Mouse (Mus musculus) stomach, embryonic 15.5 days (tissue): ENCODE data around the gene Lmna. TPM values are rescaled to one million over a fixed set of nuclear protein-coding genes. Genes with fewer than 3 reads are reported as not detected.

ENCODE experiments used
- ATAC-seq: fragments of 200-750 bp; cut with Nextera tagmentation; 2 replicates; pipeline ENCODE4 v1.8.0; 2017; ENCODE audit warnings: low read depth, moderate number of reproducible peaks, moderate TSS enrichment; ENCODE audit not compliant: insufficient read depth, low FRiP score
- H3K27ac ChIP-seq: fragments of 300-500 bp; sonication (generic); 2 replicates; pipeline ENCODE4 v1.5.1; 2015; ENCODE audit warnings: mild to moderate bottlenecking, inconsistent platforms
- H3K27me3 ChIP-seq: fragments of 300-500 bp; sonication (generic); replicated peaks from 2 replicates; pipeline ENCODE4 v1.6.1; 2015; ENCODE audit warnings: inconsistent platforms
- H3K36me3 ChIP-seq: fragments of 300-500 bp; sonication (generic); 2 replicates; pipeline ENCODE4 v1.6.1; 2015; ENCODE audit warnings: inconsistent platforms
- H3K4me1 ChIP-seq: fragments of 300-500 bp; sonication (generic); 2 replicates; pipeline ENCODE4 v1.6.1; 2015; ENCODE audit warnings: inconsistent platforms
- H3K4me2 ChIP-seq: fragments of 300-500 bp; sonication (generic); 2 replicates; pipeline ENCODE4 v1.6.1; 2015; ENCODE audit warnings: mild to moderate bottlenecking, inconsistent platforms
- H3K4me3 ChIP-seq: fragments of 300-500 bp; sonication (generic); replicated peaks from 2 replicates; pipeline ENCODE4 v1.5.1; 2015; ENCODE audit warnings: inconsistent platforms
- H3K9ac ChIP-seq: fragments of 300-500 bp; sonication (generic); 2 replicates; pipeline ENCODE4 v1.6.1; 2015; ENCODE audit warnings: inconsistent platforms
- H3K9me3 ChIP-seq: fragments of 300-500 bp; sonication (generic); 2 replicates; pipeline ENCODE4 v1.6.1; 2016; ENCODE audit warnings: inconsistent platforms
- WGBS: fragments of 180-500 bp; shearing (Covaris S2); methylation state at CpG from one replicate; pipeline ENCODE4 v1.1.7; 2015; 5-methylcytosine and 5-hydroxymethylcytosine counted together
- polyA plus RNA-seq: library from polyadenylated mRNA; unstranded; fragments of >200 nt; fragmentation: Nextera tagmentation; extraction: Ambion mirVana; gene quantifications from 2 replicates; pipeline ENCODE4 v1.2.1, GENCODE M21; 2015

Lmna gene
- polyA plus RNA-seq, 1 experiment from 2014 or later, result 214 TPM

DNA sequence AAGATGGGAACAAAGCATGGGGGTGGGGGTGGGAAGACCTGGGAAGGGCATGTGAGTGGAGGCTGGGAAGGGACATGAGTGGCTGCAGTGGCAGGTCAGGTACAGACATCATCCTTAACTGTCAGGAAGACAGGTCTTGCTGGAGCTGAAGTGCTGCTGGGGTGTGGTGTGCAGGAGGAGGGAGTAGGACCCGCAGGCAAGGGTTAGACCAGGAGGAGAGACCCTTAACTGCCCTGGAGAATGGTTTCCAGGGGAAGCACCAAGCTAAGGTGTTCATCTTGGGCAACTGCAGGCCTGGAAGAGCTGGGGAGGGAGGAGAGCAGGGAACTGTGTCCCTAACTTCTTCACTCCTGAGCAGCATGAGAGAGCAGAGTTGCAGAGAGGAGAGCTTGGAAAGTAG, 22.4 kb downstream of the Lmna start:
- no peak overlapping the region for H3K27ac ChIP-seq
- H3K9me3 ChIP-seq, result no peaks in the 10 kb centered on the region
- peaks cover 28% of the 10 kb centered on the region for H3K36me3 ChIP-seq
- WGBS, result 68% methylated on average over 1 of the region's 1 CpGs
- H3K4me3 ChIP-seq, result no peak overlapping the region
- H3K27me3 ChIP-seq, result 0 out of 2 replicates have a peak, but pooled peaks cover 7% of the 10 kb centered on the region
- H3K4me2 ChIP-seq, result no peak overlapping the region
- no peak for ATAC-seq
- no peak overlapping the region for H3K9ac ChIP-seq
- peaks cover 44% of the 10 kb centered on the region for H3K4me1 ChIP-seq

GRCm38 (mm10) chr3:88486887-88487286, 22.9 kb downstream of the Lmna start:
- 80% methylated on average over 4 of the region's 4 CpGs for WGBS
- H3K27me3 ChIP-seq, result 0 out of 2 replicates have a peak, but pooled peaks cover 7% of the 10 kb centered on the region

DNA sequence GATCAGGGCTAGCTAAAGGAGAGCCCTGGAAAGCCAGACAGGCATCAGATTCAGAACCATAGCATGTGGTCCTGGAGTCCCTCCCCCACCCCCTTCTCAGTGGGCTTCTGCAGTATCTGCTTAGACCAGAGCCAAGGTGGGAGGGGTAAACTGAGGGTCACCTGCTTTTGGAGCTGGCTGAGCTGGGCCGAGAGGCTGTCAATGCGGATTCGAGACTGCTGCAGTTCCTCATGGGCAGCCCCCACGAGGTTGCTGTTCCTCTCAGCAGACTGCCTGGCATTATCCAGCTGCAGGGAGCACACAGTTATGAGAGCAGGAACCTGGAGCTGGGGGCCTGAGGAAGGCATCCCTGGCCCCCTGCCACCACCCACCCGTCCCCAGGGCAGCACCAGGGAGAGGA, 23.7 kb downstream of the Lmna start:
- Histone ChIP-seq H3K4me3 (no peak overlapping the region), H3K27ac (no peak overlapping the region), H3K4me2 (no peak overlapping the region), H3K4me1 (peaks cover 39% of the 10 kb centered on the region), H3K9me3 (no peaks in the 10 kb centered on the region), H3K9ac (no peak overlapping the region), H3K27me3 (0 out of 2 replicates have a peak, but pooled peaks cover 7% of the 10 kb centered on the region), H3K36me3 (peaks cover 34% of the 10 kb centered on the region)
- WGBS, result 83% methylated on average over 5 of the region's 5 CpGs
- ATAC-seq, result no peak

More at GRCm38 (mm10) chr3:88486887-88487286, 22.9 kb downstream of the Lmna start:
- Histone ChIP-seq H3K4me1 (peaks cover 42% of the 10 kb centered on the region), H3K4me3 (no peak overlapping the region), H3K27ac (no peak overlapping the region), H3K9me3 (no peaks in the 10 kb centered on the region), H3K36me3 (peaks cover 33% of the 10 kb centered on the region), H3K4me2 (no peak overlapping the region), H3K9ac (no peak overlapping the region)
- ATAC-seq, result no peak

- ATAC-seq, result no peak
- Histone ChIP-seq H3K27me3 (0 out of 2 replicates have a peak, but pooled peaks cover 7% of the 10 kb centered on the region), H3K4me1 (peaks cover 28% of the 10 kb centered on the region), H3K9ac (no peak overlapping the region), H3K36me3 (peaks cover 34% of the 10 kb centered on the region), H3K4me3 (no peak overlapping the region), H3K4me2 (0 out of 2 replicates have a peak overlapping the region, but pooled peaks have one; percentile 14), H3K9me3 (no peaks in the 10 kb centered on the region), H3K27ac (no peak overlapping the region)
- WGBS, result 36% methylated on average over 39 of the region's 39 CpGs
These were observed 25.0 kb downstream of the Lmna start for GRCm38 (mm10) chr3:88484597-88485316.

- H3K36me3 ChIP-seq, result peaks cover 34% of the 10 kb centered on the region
- ATAC-seq, result peak; percentile 36
- 12% methylated on average over 5 of the region's 5 CpGs for WGBS
These were observed 26.1 kb downstream of the Lmna start for GRCm38 (mm10) chr3:88483621-88484020.

GRCm38 (mm10) chr3:88483141-88483540, 26.6 kb downstream of the Lmna start:
- 82% methylated on average over 8 of the region's 8 CpGs for WGBS
- ATAC-seq, result no peak

More at GRCm38 (mm10) chr3:88483621-88484020, 26.1 kb downstream of the Lmna start:
- peaks cover 17% of the 10 kb centered on the region for H3K4me1 ChIP-seq
- no peak overlapping the region for H3K9ac ChIP-seq
- H3K27ac ChIP-seq, result no peak overlapping the region
- H3K4me2 ChIP-seq, result no peak overlapping the region
- no peaks in the 10 kb centered on the region for H3K9me3 ChIP-seq
- H3K4me3 ChIP-seq, result no peak overlapping the region
- 0 out of 2 replicates have a peak, but pooled peaks cover 7% of the 10 kb centered on the region for H3K27me3 ChIP-seq

GRCm38 (mm10) chr3:88482336-88482735, 27.4 kb downstream of the Lmna start:
- WGBS, result 47% methylated on average over 18 of the region's 18 CpGs
- Histone ChIP-seq H3K4me1 (peaks cover 11% of the 10 kb centered on the region; the same call in 1 of the 2 replicates), H3K27me3 (0 out of 2 replicates have a peak, but pooled peaks cover 7% of the 10 kb centered on the region), H3K4me3 (no peak overlapping the region), H3K27ac (no peak overlapping the region), H3K9me3 (no peaks in the 10 kb centered on the region), H3K9ac (no peak overlapping the region), H3K4me2 (no peak overlapping the region), H3K36me3 (peaks cover 30% of the 10 kb centered on the region)
- no peak for ATAC-seq

More at GRCm38 (mm10) chr3:88483141-88483540, 26.6 kb downstream of the Lmna start:
- Histone ChIP-seq H3K9me3 (no peaks in the 10 kb centered on the region), H3K27me3 (0 out of 2 replicates have a peak, but pooled peaks cover 7% of the 10 kb centered on the region), H3K27ac (no peak overlapping the region), H3K4me2 (no peak overlapping the region), H3K36me3 (peaks cover 34% of the 10 kb centered on the region), H3K4me3 (no peak overlapping the region), H3K4me1 (peaks cover 12% of the 10 kb centered on the region), H3K9ac (no peak overlapping the region)

DNA sequence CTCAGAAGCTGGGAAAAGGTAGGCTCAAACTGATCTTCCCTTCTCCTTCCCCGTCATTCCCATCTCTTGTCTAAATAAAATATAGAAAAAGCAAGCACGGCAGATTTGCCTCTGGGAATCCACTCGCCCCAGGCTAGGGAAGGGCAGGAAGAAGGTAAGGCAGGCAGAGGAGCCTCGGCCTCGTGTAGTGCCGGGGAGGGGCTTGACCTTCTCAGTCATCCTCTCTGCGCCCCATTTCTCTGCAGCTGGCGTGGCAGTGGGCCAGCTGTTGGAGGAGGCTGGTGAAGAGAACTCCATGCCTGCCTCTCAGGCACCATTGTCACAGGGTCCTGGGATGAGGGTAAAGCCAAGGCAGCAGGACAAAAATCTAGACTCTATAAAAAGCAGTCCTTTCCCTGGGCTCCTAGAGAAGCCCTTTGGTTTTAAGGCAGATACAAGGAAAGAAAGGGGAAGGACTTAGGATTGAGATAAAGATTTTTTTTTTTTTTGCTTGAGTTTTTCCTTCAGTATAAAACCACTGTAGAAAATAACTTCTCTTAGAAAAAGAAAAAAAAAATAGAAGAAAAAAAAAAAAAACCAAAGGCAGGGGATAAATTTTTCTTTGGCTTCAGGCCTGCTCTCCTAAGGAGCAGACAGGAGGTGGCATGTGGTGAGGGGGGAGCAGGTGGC, 28.2 kb downstream of the Lmna start:
- Histone ChIP-seq H3K4me1 (peaks cover 11% of the 10 kb centered on the region; the same call in 1 of the 2 replicates), H3K4me2 (no peak overlapping the region), H3K36me3 (peaks cover 22% of the 10 kb centered on the region), H3K9me3 (no peaks in the 10 kb centered on the region), H3K9ac (no peak overlapping the region), H3K4me3 (no peak overlapping the region), H3K27ac (no peak overlapping the region), H3K27me3 (0 out of 2 replicates have a peak, but pooled peaks cover 7% of the 10 kb centered on the region)
- ATAC-seq, result no peak
- WGBS, result 52% methylated on average over 8 of the region's 8 CpGs

DNA sequence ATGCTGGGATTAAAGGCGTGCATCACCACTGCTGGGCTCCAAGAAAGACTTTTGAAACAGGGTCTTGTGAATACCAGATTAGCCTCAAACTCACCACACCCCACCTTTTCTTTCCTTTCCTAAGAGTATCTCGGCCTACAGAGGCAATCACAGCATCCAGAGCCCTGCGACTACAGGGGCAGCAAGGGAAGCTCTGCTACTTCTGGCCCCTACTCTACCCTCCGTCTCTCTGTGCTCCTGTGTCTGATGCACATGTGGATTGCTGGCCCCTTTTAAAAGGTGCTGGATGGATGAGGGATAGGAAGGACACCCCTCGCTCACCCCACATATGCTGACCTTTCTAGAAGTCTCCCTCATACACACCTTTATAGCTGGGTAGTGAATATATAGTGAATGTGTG, 29.1 kb downstream of the Lmna start:
- WGBS, result 92% methylated on average over 5 of the region's 5 CpGs
- H3K4me2 ChIP-seq, result no peak overlapping the region
- no peak overlapping the region for H3K4me3 ChIP-seq

DNA sequence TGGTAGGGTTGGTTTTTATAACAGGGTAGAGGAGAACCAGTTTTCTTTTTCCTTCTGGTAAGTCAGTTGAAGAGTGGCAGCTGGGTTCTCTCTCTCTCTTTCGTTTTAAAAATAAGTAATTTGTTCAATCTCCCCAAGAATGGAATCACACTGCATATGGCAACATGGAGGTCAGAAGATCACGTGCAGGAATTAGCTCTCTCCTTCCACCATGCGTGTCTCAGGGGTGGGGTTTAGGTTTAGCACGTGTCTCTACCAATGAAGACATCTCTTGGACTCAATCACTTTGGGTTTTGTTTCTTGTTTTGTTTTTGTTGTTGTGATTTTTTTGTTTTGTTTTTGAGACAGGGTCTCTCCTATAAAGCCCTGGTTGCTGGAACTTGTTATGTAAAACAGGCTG, 29.9 kb downstream of the Lmna start:
- Histone ChIP-seq H3K4me3 (no peak overlapping the region), H3K9ac (no peak overlapping the region), H3K4me2 (no peak overlapping the region), H3K27me3 (0 out of 2 replicates have a peak, but pooled peaks cover 4% of the 10 kb centered on the region), H3K36me3 (peaks cover 12% of the 10 kb centered on the region), H3K9me3 (no peaks in the 10 kb centered on the region), H3K27ac (no peak overlapping the region), H3K4me1 (peaks cover 8% of the 10 kb centered on the region; the same call in 1 of the 2 replicates)
- no peak for ATAC-seq
- WGBS, result 71% methylated on average over 4 of the region's 4 CpGs

More for the DNA sequence above, 29.1 kb downstream of the Lmna start:
- Histone ChIP-seq H3K9me3 (no peaks in the 10 kb centered on the region), H3K4me1 (peaks cover 11% of the 10 kb centered on the region; the same call in 1 of the 2 replicates), H3K27me3 (0 out of 2 replicates have a peak, but pooled peaks cover 7% of the 10 kb centered on the region), H3K36me3 (peaks cover 14% of the 10 kb centered on the region), H3K27ac (no peak overlapping the region), H3K9ac (no peak overlapping the region)
- no peak for ATAC-seq

- WGBS, result 33% methylated on average over 3 of the region's 3 CpGs
- Histone ChIP-seq H3K4me3 (no peak overlapping the region), H3K9ac (no peak overlapping the region), H3K27me3 (no peaks in the 10 kb centered on the region), H3K9me3 (no peaks in the 10 kb centered on the region), H3K4me1 (0 out of 2 replicates have a peak, but pooled peaks cover 3% of the 10 kb centered on the region), H3K36me3 (peaks cover 12% of the 10 kb centered on the region), H3K27ac (no peak overlapping the region), H3K4me2 (no peak overlapping the region)
- no peak for ATAC-seq
These were observed 30.6 kb downstream of the Lmna start for GRCm38 (mm10) chr3:88479163-88479562.

GRCm38 (mm10) chr3:88477735-88478134, 32.0 kb downstream of the Lmna start:
- no peaks in the 10 kb centered on the region for H3K9me3 ChIP-seq
- no peak overlapping the region for H3K4me2 ChIP-seq
- ATAC-seq, result peak; percentile 70
- no peaks in the 10 kb centered on the region for H3K4me1 ChIP-seq
- no peaks in the 10 kb centered on the region for H3K27me3 ChIP-seq
- H3K27ac ChIP-seq, result no peak overlapping the region
- H3K9ac ChIP-seq, result no peak overlapping the region
- WGBS, result under 1% methylated on average over 8 of the region's 8 CpGs
- H3K4me3 ChIP-seq, result no peak overlapping the region
- H3K36me3 ChIP-seq, result peaks cover 9% of the 10 kb centered on the region
